Mouse (Mus musculus): ENCODE measurements around the gene Dop1b.

- TF ChIP-seq CTCF (IDR thresholded peaks at IDR 0.05; ENCODE audit: extremely low read depth, insufficient read depth, low read length) (no peak), POLR2A (IDR thresholded peaks at IDR 0.05; ENCODE audit: extremely low read depth, insufficient read depth, low read length) (no peak)
Measured at GRCm38 (mm10) chr16:93683508-93684236, 28.0 kb upstream of the Dop1b start.
